Mouse (Mus musculus) frontal cortex, postnatal 10 days (tissue): ENCODE data around the gene Timeless.
"Not testable (repeated sequence)": the region's sequence is repeated elsewhere in the genome, so short reads cannot be mapped to it uniquely, and the experiment has no call there.

ENCODE experiments used
- DNase-seq, 2 experiments: peaks; one replicate each; pipeline ENCODE4 v3.0.0; 2022; ENCODE audit warnings: low spot score in 2 of 2, mixed read lengths in 1 of 2

Timeless gene

DNA sequence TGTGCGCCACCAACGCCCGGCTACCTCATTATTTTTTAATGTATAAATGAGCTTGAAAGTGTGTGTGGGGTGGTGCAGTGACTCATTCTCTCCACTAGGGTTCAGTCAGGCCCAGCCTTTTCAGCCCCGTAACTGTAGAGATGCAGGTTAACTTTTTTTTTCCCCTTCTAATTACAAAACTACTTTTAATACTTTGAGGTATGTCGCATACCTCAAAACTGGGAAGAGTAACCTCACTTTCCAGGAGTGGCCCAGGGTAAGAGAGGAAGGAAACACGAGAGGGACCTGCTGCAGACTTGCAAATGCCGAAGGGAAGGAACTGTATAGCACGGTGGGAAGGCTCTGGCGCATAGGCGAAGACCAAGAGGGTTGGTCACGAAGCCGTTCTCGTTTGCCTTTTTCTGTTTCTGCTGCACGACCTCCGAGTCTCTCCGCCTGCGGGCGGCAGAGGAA, 19.0 kb upstream of the Timeless start:
- DNase-seq: peak in 1 of 2 experiments; percentile 44

DNA sequence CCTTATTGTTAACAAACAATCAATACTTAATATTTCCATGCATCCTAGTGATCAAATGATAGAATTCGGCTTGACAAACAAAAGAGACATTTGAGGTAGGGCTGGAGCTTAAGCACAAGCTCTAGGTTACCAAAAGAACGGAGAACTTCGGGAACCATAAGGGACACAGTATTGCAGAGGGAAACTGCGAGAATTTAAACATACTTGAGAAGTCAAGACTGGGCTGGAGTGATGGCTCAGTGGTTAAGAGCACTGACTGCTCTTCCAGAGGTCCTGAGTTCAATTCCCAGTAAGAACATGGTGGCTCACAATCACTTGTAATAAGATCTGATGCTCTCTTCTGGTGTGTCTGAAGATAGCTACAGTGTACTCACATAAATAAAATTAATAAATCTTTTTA, 17.8 kb upstream of the Timeless start:
- DNase-seq: not testable (repeated sequence)

DNA sequence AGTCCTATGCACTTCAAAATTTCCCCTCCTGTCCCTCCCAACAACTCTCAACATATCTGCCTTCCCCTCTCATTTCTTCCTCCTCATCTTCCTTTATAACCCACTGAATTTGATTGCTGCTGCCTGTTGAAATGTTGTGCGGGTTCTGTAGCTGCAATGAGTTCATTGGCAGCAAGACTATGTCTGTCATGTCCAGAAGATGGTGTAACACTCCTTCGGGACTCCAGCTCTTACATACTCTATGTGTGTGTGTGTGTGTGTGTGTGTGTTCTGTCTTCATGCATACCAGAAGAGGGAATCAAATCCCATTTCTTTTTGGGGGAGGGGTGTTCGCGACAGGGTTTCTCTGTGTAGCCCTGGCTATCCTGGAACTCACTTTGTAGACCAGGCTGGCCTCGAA, 16.9 kb upstream of the Timeless start:
- DNase-seq: no peak

DNA sequence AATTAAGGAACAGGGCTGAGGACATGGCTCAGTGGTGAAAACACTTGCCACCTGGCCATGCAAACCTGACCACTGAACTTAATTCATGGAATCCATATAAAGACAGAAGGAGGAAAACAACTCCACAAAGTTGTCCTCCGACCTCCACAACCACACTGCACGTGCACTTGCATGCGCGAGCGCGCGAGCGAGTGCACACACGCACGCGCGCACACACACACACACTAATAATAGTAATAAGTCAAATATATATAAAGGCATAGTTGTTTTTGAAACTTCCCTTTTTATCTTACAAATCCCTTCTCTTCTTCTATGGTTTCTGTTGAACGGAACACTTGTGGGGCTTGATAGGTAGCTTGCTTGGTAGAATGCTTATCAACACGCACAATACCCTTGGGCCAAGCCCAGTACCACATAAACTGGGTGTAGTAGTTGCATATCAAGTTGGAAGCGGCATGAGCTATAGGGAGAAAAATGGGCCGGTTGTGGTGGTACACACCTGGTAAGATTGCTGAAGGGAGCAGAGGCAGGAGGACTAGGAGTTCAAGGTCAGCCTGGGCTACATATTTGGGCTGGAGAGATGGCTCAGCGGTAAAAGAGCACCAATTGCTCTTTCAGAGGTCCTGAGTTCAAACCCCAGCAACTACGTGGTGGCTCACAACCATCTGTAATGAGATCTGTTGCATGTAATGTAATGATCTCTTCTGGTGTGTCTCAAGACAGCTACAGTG, 13.3 kb upstream of the Timeless start:
- DNase-seq: no peak

DNA sequence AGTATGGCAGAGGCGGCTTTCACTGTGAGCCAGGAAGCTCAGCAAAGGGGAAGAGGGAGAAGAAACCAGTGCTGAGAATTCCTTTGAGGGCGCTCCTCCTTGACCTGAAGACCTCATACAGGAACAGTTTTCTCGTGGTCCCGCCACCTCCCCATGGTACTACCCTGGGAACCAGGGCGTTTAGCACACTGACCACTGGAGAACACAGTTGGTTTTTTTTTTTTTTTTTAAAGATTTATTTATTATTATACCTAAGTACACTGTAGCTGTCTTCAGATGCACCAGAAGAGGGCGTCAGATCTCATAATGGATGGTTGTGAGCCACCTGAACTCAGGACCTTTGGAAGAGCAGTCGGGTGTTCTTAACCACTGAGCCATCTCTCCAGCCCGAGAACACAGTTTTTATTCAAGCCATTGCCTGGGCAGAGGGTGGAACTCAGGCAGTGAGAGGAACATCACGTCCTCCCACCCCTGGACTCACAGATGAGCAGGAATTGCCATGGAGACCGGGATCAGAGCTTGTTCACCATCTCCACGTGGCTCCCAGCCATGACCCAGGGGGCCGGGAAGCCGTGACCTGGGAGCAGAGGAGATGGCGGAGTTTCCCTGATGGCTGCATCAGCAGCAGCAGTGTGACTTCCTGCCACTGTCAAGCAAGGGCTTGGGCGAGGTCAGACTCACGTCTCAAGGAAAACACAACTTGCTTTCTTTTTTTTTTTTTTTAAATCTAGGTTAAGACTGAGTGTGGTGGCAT, 10.2 kb upstream of the Timeless start:
- DNase-seq: no peak

DNA sequence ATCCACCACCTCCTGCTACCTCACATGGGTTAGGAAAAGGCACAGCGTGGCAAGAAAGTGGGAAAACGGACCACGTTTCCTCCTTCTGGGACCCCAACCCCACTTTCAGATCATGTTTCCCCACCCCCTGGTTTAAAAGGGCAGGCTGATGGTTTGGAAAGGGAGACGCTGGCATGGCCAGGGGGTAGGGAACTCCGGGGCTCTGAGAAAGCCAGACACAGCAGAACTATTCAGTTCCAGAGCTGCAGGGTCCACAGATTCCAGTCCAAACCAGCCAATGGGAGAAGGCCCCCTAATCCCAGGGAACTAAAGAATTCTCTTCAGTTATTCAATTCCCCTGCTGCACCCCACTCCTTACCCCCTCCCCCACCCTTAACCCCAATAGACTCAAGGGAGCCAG, 6.8 kb upstream of the Timeless start:
- DNase-seq: no peak

DNA sequence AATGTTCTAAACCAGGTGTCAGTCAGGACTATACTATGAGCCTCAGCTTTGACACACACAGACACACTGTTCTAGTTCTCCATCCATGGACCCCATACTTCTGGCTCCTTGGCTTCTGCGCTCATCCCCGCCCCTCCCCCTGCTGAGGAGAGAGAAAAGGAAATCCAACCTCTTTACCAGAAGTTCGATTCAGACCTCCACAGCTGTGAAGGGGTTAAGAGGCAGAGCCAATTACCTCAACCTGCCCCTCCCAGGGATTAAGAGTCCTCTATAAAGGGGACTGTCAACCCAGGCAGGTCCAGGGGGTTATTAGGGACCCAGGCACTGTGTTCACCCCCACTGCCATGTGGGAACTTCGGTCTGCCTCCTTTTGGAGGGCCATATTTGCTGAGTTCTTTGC, 6.3 kb upstream of the Timeless start, which contains the start of gene Mip:
Gene Mip (plus strand): TSS at position 301 of the 400 bp plus-strand sequence.
- DNase-seq: no peak

DNA sequence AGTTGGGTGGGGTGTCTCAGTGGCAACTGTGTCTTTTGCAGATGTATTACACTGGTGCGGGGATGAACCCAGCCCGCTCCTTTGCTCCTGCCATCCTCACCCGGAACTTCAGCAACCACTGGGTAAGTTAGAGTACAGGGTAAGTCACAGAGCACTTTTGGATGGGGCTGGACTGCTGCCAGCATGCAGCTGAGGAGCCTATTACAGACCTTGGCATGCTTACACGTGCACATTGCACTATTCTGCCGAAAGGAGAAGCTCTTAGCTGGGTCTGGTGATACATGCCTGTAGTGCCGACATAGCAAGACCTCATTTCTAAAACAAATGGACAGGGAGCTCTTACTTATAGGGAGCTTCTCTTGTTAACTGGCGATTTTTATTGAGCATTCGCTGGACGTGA, 4.3 kb upstream of the Timeless start:
- DNase-seq: no peak

DNA sequence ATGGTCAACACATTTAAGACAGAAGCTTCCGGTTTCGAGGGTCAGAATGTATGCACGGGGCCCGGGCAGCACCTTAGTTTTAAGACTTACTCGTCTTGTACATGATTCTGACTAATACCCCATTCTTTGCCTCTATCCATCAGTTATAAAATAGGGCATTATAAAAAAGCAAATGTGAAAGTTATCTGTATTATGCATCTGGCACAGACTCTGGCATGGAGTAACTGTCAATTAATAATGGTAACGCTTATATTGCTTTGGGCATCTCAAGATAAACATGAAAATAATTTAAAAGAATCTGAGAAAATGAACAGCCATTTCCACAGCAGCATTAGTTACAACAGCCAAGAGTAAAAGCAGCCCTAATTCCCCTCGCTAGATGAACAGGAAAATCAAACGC, 3.9 kb upstream of the Timeless start:
- no peak for DNase-seq

DNA sequence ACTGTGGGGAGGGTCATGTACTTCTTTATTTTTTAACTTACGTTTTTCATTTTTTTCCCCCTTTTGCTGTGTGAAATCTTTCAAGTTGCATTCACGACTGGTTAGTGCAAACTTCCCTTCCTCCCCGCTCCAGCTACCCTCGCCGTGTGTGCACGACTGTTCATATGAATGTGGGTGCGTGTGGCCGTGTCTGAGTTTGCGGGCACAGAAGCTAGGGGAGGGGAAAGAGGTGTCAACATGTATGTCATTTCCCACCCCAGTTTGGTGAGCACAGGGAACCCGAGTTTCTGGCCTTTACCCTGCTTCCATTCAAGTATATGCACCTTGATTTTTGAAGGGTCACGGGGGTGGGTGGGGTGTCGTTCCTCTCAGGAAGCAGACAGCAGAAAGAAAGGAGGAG, 1.3 kb upstream of the Timeless start:
- DNase-seq: no peak

DNA sequence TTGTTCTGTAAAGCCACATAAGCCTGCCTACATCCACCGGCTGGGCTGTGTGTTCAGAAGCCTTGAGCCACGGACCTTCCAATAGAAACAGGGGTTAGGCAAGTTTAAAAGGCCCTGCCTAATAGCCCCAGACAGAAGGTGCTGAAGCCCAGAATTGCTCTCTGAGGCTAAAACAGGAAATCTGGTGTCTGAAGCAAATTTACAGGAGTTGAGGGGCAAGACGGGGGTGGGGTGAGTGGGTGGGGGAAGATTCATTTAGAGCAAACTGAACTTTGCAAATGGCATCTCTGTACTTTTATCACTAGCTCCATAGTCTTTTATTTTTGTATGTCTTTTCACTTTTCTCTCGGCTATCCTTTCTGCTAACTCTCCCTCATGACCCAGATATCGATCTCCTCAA, 719 bp upstream of the Timeless start:
- no peak for DNase-seq

DNA sequence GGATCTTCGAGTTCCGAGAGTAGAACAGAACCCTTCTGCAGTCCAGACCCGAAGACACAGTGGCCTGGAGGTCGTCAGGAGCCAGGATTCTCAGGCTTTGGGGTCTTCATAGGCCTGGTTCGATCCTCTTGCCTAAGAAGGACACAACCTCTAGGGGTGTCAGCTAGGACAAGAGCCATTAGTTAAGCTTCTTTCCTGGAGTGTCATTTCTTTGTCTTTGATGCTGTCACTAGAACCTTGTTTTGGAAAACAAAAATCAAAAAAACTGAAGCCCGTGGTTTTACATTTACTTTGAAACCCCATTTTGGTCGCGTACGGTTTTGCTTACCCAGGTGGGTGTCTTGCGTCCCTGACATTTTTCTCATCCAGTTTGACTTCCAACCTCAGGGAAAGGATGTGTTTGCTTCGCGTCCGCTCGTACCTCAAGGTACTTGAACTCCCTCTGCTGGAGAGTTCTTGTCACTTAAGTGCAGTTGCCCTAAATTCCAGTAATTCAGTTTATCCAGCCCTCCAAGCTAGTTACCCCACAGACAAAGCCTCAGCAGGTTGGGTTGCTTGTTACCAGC, 638 bp downstream of the Timeless start:
- peak in 1 of 2 experiments; percentile 31 for DNase-seq

DNA sequence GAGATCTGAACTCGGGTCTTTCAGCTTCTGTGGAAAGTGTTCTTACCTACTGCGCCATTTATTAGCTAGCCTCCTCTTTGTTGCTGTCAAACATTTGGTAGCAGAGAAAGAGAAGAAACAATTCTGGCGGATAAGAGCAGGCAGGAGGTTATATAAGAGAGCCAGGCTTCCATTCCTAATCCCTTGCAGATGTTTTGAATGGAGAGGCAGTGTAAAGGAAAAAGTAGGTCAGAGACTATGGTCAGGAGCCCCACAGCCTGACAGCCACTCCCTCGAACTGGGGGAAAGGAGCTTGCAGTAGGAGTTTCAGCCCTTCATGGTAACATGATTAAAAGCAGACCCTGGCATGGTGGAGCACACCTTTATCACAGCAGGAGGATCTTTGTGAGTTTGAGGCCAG, 4.5 kb downstream of the Timeless start:
- no peak for DNase-seq

DNA sequence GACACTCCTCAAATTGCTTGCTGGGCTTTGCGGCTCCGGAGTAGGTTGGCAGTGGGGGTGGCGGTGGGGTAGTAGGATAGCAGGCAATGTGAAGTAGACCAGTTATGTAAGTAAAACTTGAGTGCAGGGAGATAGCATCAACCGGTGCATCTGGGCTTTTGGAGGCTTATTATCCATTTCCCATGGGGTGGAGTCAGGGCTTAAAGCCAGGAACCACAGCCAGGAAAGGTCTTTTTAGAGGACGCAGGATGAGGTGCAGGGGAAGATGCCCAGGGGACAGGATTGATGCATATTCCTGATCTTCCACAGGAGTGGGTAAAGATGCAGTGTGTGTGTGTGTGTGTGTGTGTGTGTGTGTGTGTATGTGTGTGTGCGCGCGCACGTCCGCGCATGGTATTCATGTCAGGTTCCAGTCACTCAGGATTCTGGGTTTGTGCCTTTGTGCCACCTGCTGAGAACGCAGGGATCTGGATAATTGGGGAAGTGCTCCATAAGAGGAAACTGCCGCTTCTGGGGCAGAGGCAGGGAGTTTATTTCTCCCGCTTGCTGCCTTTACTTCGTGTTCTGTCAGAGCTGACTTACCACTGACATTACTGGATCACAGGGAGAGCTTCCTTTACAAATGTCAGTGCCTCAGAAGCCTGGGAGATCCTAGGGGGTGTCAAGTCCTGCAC, 6.1 kb downstream of the Timeless start:
- DNase-seq: no peak

DNA sequence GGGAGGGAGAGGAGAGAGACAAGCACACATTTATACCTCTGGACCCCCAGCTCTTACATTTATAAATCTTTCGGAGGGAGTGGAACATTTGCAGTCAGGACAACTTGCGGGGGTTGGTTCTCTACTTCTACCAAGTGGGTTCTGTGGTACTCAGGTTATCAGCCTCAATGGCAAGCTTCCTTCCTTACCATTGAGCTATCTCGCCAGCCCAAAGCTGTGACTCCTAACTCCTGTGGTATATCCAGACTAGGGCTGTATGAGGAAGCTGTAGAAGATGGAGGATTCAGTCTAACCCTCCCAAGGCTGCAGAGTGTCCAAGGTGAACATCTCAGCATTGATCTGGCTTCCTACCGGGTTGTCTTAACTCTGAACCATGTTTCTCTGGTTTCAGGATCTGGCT, 7.3 kb downstream of the Timeless start:
- no peak for DNase-seq

DNA sequence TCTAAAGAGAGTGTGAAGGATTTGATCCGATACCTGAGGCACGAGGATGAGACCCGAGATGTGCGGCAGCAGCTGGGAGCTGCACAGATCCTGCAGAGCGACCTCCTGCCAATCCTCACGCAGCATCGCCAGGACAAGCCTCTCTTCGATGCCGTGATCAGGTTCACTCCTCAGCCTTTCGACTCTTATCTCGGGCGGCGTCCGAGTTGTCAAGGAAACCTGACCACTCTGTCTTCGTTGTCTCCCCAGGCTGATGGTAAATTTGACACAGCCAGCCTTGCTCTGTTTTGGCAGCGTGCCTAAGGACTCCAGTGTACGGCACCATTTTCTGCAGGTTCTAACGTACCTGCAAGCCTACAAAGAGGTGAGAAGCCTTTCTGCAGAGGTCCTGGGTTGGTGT, 8.3 kb downstream of the Timeless start:
- no peak for DNase-seq

DNA sequence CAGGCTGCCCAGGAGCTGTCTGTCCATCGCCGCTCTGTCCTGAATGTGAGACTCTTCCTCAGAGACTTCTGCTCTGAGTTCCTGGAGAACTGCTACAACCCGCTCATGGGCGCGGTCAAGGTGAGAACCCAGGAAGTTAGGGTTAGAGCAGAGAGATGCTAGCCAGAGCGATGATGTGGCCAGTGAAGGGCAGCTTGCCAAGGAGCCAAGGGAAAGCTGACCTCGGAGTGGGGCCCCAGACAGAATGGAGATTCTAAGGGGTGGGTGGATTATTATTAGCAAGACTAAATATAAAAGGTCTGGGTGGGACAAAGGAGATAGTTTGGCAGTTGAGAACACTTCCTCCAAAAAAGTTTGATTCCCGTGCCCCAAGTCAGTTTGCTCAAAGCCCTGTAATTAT, 11.4 kb downstream of the Timeless start:
- no peak for DNase-seq

DNA sequence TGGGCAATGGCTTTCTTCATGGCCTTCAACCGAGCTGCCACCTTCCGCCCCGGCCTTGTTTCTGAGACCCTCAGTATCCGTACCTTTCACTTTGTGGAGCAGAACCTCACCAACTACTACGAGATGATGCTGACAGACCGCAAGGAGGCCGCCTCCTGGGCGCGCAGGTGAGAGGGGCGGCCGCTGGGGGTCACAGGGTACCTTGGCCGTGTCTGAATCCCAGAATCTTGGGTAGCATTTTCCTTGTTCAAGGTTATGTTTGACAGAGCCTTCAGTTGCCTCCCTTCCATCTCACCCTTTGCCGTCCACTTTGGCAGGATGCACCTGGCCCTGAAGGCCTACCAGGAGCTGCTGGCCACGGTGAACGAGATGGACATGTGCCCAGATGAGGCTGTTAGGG, 12.3 kb downstream of the Timeless start:
- no peak for DNase-seq

DNA sequence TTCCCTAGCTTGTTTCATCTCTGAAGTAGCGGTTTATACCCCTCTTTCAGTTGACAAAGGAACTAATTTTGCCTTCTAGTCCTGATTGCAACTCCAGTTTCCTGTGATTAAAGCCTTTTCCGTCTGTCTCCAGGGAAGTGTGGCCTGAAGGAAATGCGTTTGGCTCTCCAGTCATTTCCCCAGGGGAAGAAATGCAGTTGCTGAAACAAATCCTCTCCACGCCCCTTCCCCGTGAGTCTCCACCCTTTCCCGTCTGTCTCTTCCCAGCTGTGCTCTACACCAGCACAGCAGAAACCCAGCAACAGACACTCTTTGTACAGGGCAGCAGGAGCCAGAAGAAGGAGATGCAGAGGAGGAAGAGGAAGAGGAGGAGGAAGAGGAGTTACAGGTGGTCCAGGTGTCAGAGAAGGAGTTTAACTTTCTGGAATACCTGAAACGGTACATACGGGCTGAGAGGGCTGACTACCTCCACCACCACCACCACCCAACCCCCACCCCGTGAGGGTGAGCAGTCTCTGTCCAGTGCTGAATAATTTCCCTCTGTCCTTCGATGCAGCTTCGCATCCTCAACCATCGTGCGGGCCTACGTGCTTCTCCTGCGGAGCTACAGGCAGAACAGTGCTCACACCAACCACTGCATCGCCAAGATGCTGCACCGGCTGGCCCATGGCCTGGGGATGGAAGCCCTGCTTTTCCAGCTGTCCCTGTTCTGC, 15.3 kb downstream of the Timeless start:
- DNase-seq: no peak

DNA sequence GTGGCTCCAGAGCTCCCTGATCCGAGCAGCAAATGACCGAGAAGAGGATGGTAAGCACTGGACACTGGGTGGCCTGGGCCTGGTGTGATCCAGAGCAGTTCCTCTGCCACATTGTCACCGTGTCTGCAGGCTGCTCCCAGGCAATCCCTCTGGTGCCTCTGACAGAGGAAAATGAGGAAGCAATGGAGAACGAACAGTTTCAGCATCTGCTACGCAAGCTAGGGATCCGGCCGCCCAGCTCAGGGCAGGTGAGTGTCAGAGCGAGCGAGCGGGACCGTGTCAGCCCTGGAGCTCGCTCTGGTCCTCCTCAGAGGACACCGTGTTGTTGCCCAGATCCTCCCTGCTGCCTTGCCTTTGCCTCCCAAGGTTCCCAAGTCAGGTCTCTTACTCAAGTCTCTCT, 18.7 kb downstream of the Timeless start:
- no peak for DNase-seq

DNA sequence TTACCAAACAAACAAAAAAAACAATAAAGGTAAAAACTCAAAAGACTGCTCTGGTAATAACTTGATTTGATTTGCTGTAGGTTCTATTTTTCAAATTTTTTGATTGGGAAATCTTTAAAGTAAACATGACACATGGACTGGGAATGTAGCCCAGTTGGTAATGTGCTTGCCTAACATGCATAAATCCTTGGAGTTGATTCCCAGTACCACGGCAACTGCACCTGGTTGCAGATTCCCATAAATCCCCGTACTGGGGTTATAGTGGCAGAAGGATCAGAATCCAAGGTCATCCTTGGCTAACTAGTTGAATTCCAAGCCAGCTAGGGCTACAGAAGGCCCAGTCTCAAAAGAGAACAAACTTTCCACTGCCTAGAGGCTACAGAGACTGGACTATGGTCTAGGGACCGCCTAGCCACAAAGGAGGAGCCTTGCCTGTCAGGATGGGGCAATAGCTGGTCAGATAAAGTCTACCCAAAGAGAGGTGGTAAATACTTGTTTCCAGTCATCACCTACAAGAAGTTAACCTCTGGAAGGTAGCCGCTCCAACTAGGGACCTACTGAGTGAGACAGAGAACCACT, 21.9 kb downstream of the Timeless start, which contains the start of gene Apon:
Gene Apon (plus strand): TSS at position 420 of the 579 bp plus-strand sequence.
- no peak for DNase-seq
